Mouse (Mus musculus): ENCODE measurements around the gene Trub1. TPM values are rescaled to one million over a fixed set of nuclear protein-coding genes. Genes with fewer than 3 reads are reported as not detected.

The Trub1 gene
- polyA plus RNA-seq, 1 experiment: 2.7 TPM

DNA sequence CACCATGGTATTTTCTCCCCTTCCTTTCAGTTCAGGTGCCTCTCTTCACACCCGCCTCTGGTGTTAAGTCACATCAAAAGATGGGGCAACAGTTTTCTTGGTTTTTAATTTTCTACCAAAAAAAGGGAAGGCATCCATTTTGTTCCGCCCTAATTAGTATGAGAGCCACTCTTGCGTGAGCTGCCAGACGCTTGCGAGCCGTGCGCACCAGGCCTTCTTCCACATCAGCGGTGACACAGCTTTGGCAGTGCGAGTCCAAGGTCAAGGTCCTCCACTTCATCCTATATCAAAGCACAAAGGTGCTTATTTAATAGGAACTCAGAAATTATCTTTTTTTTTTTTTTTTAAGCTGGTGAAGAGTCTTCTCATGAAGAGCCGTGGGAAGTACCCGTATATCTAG is 87.4 kb downstream of the Trub1 start:
- Histone ChIP-seq H3K4me3 (ENCODE audit: extremely low read depth, insufficient read depth, insufficient read length) (no peak overlapping the region), H3K36me3 (ENCODE audit: control insufficient read depth, insufficient read depth, low read length) (no peaks in the 10 kb centered on the region), H3K4me1 (ENCODE audit: control insufficient read depth, insufficient read depth, insufficient read length) (peaks cover 5% of the 10 kb centered on the region), H3K27ac (ENCODE audit: insufficient read depth, low read length) (no peak overlapping the region), H3K27me3 (ENCODE audit: control insufficient read depth, insufficient read depth, low read length) (no peaks in the 10 kb centered on the region)
- DNase-seq (ENCODE audit: low read depth in 1 of 2, low spot score in 2 of 2): no peak
- 86% methylated on average over 11 of the region's 11 CpGs for WGBS
- no peak for TF ChIP-seq CTCF (IDR thresholded peaks at IDR 0.05; ENCODE audit: extremely low read depth, insufficient read depth, insufficient read length, insufficient replicate concordance)
- TF ChIP-seq POLR2A (IDR thresholded peaks at IDR 0.05; ENCODE audit: low read depth, low read length): no peak

Other genes with a start within 250 kb of the Trub1 start
- 53.8 and 62.0 TPM in 2 replicates for gene Ablim1, start 138.0 kb upstream of the Trub1 start, polyA plus RNA-seq (2012; rRNA removed)
- gene Fam160b1, start 92.2 kb upstream of the Trub1 start, polyA plus RNA-seq (2012; rRNA removed): 7.9 and 8.8 TPM in 2 replicates
- 5.6 and 5.8 TPM in 2 replicates for gene Atrnl1, start 158.1 kb downstream of the Trub1 start, polyA plus RNA-seq (2012; rRNA removed)